Mouse (Mus musculus) erythroblast, embryonic 14.5 days (primary cell): ENCODE data around the gene Rgs17.

Experiments used
- GATA1 ChIP-seq: IDR thresholded peaks from 2 replicates; pipeline ENCODE4 v1.6.1; 2012; ENCODE audit warnings: low read length, inconsistent platforms, mixed read lengths
- TAL1 ChIP-seq: IDR thresholded peaks from 3 replicates; pipeline ENCODE4 v1.6.1; 2012; ENCODE audit warnings: low read length, inconsistent platforms, mixed read lengths

GRCm38 (mm10) chr10:5867981-5868552 lies 54.1 kb downstream of the Rgs17 start:
- TF ChIP-seq TAL1: no peak
- no peak for TF ChIP-seq GATA1
